ENCODE assay signal across 30 mouse cellular contexts in genomic region chr13:5276564-5276963, GRCm38 (mm10).
DNase-seq lines count a peak whose midpoint lies in the region; ATAC-seq lines count a peak whose summit lies in the region.
"Had no signal": no experiment of that assay in that cellular context is flagged by ENCODE, and none has a peak within 500 bp of the region (broad histone marks: within the 10 kb centered on the region; RNA-seq: fewer than 3 reads in every experiment).

No protein-coding gene starts in this region.

- no peak overlapping the region for H3K27ac ChIP-seq in heart, embryonic 11.5 days (ENCODE audit: low read depth, low read length)
- H3K27ac ChIP-seq: forebrain, embryonic 10.5 days; forebrain, embryonic 15.5 days; gastrocnemius, adult 2 months; heart, embryonic 15.5 days; hindbrain, embryonic 12.5 days; hindbrain, postnatal 0 days; intestine, embryonic 15.5 days; liver, embryonic 14.5 days had no signal

- H3K36me3 ChIP-seq in heart, embryonic 11.5 days (ENCODE audit: control insufficient read depth, insufficient read depth, low read length), result no peaks in the 10 kb centered on the region
- H3K36me3 ChIP-seq: forebrain, embryonic 10.5 days; forebrain, embryonic 15.5 days; heart, embryonic 15.5 days; hindbrain, embryonic 12.5 days; intestine, embryonic 15.5 days had no signal

- no peak overlapping the region for H3K4me3 ChIP-seq in heart, embryonic 11.5 days (ENCODE audit: low read depth, low read length)
- H3K4me3 ChIP-seq: forebrain, embryonic 10.5 days; forebrain, embryonic 15.5 days; gastrocnemius, adult 2 months; heart, embryonic 15.5 days; hindbrain, embryonic 12.5 days; intestine, embryonic 15.5 days had no signal

- no peak overlapping the region for H3K9ac ChIP-seq in heart, embryonic 11.5 days (ENCODE audit: low read depth, low read length)
- H3K9ac ChIP-seq: forebrain, embryonic 15.5 days; heart, embryonic 15.5 days; hindbrain, embryonic 12.5 days; intestine, embryonic 15.5 days; liver, embryonic 14.5 days had no signal

- intact Hi-C loops in heart, postnatal 25 days (cut with DNase I), result no loop called here

- no peaks in the 10 kb centered on the region for H3K27me3 ChIP-seq in heart, embryonic 11.5 days (ENCODE audit: control insufficient read depth, insufficient read depth, low read length)
- H3K27me3 ChIP-seq: forebrain, embryonic 15.5 days; heart, embryonic 15.5 days; hindbrain, embryonic 12.5 days; intestine, embryonic 15.5 days had no signal

- no peak for ATAC-seq in heart, embryonic 11.5 days (replicated peaks; ENCODE audit: insufficient number of reproducible peaks, low FRiP score, low TSS enrichment)
- ATAC-seq: activated CD4-positive, CD25-positive, alpha-beta regulatory T cell, adult 4 months; forebrain, embryonic 15.5 days; hindbrain, postnatal 0 days; intestine, embryonic 15.5 days; midbrain, embryonic 16.5 days had no signal

- no peaks in the 10 kb centered on the region for H3K4me1 ChIP-seq in heart, embryonic 11.5 days (ENCODE audit: control insufficient read depth, insufficient read depth, low read length)
- H3K4me1 ChIP-seq: forebrain, embryonic 10.5 days; forebrain, embryonic 15.5 days; heart, embryonic 15.5 days; hindbrain, embryonic 12.5 days; intestine, embryonic 15.5 days had no signal

- no peak overlapping the region for H3K4me2 ChIP-seq in heart, embryonic 11.5 days
- H3K4me2 ChIP-seq: forebrain, embryonic 15.5 days; heart, embryonic 15.5 days; hindbrain, embryonic 12.5 days; intestine, embryonic 15.5 days; midbrain, embryonic 11.5 days had no signal

- no peaks in the 10 kb centered on the region for H3K9me3 ChIP-seq in heart, embryonic 11.5 days (replicated peaks; ENCODE audit: control insufficient read depth, low read length)
- H3K9me3 ChIP-seq: forebrain, embryonic 10.5 days; forebrain, embryonic 15.5 days; heart, embryonic 15.5 days; hindbrain, embryonic 12.5 days; intestine, embryonic 15.5 days had no signal

- DNase-seq in heart, adult 18-20 months, result peak; percentile 21 to 48
- no peak for DNase-seq in heart, postnatal 25 days (ENCODE audit: low spot score)
- peak; percentile 11 for DNase-seq in heart, postnatal 4 days
- DNase-seq in 3T3-L1 (ENCODE audit: low read depth, low spot score) (peak; percentile 5), adipocyte (ENCODE audit: low spot score) (peak; percentile 89)
- no peak for DNase-seq in retina, postnatal 1 day
- DNase-seq: adrenal gland, adult 8-10 months; B cell, adult 2 months; cerebellum, adult 8-10 months; cerebellum, postnatal 25 days; gastrocnemius, adult 2 months; kidney, adult 8-10 months; kidney, postnatal 25 days; left cerebral cortex, postnatal 4 days; liver; lung, adult 2 months; right cerebral cortex, postnatal 4 days; thymus, adult 2 months; thymus, postnatal 36 days had no signal

- 80% methylated on average over 1 of the region's 1 CpGs for WGBS in heart, embryonic 11.5 days (ENCODE audit: insufficient replicate concordance)

Comparison
In these comparisons a context has a peak if more than half of its experiments do, and no peak if none do; other contexts are left out.
1. DNase-seq: peak in heart, adult 18-20 months (2 of 2), heart, postnatal 4 days (single experiment), 3T3-L1 (single experiment) and adipocyte (single experiment); none in heart, postnatal 25 days (single experiment) and retina, postnatal 1 day (single experiment).